Mouse (Mus musculus) limb, embryonic 11.5 days (tissue): ENCODE measurements around the gene Srcin1. TPM values are rescaled to one million over a fixed set of nuclear protein-coding genes. Genes with fewer than 3 reads are reported as not detected.

Source experiments
- ATAC-seq: fragments of 200-750 bp; cut with Nextera tagmentation; 2 replicates; pipeline ENCODE4 v1.8.0; 2017; ENCODE audit warnings: low read depth; ENCODE audit not compliant: insufficient number of reproducible peaks, low FRiP score, low TSS enrichment
- DNase-seq: peaks from one replicate; pipeline ENCODE4 v3.0.0-alpha.2; 2015; ENCODE audit warnings: low spot score
- H3K27ac ChIP-seq: fragments of 300-500 bp; sonication (generic); replicated peaks from 2 replicates; pipeline ENCODE4 v1.5.1; 2014; ENCODE audit warnings: low read depth, mild to moderate bottlenecking, low read length
- H3K27me3 ChIP-seq: fragments of 300-500 bp; sonication (generic); 2 replicates; pipeline ENCODE4 v1.6.1; 2014; ENCODE audit warnings: mild to moderate bottlenecking, low read length, mixed read lengths; ENCODE audit not compliant: control insufficient read depth, insufficient read depth
- H3K36me3 ChIP-seq: fragments of 300-500 bp; sonication (generic); 2 replicates; pipeline ENCODE4 v1.6.1; 2014; ENCODE audit warnings: mild to moderate bottlenecking, low read length, moderate library complexity, mixed read lengths; ENCODE audit not compliant: control insufficient read depth, insufficient read depth
- H3K4me1 ChIP-seq: fragments of 300-500 bp; sonication (generic); 2 replicates; pipeline ENCODE4 v1.6.1; 2014; ENCODE audit warnings: low read length, mixed read lengths; ENCODE audit not compliant: control insufficient read depth, insufficient read depth
- H3K4me2 ChIP-seq: fragments of 300-500 bp; sonication (generic); 2 replicates; pipeline ENCODE4 v1.6.1; 2014; ENCODE audit warnings: low read depth, mild to moderate bottlenecking, moderate library complexity; ENCODE audit not compliant: severe bottlenecking
- H3K4me3 ChIP-seq: fragments of 300-500 bp; sonication (generic); 2 replicates; pipeline ENCODE4 v1.5.1; 2014; ENCODE audit warnings: low read depth, low read length
- H3K9ac ChIP-seq: fragments of 300-500 bp; sonication (generic); 2 replicates; pipeline ENCODE4 v1.6.1; 2014; ENCODE audit warnings: mild to moderate bottlenecking, low read length
- H3K9me3 ChIP-seq: fragments of 300-500 bp; sonication (generic); 2 replicates; pipeline ENCODE4 v1.6.1; 2016; ENCODE audit warnings: low read length; ENCODE audit not compliant: control insufficient read depth
- WGBS: fragments of 180-500 bp; shearing (Covaris S2); extraction: QIAGEN DNeasy Blood & Tissue Kit; methylation state at CpG from one replicate; pipeline ENCODE4 v1.1.7; 2014; 5-methylcytosine and 5-hydroxymethylcytosine counted together
- polyA plus RNA-seq: library from polyadenylated mRNA; unstranded; fragments of >200 nt; fragmentation: Nextera tagmentation; extraction: Ambion mirVana; gene quantifications from 2 replicates; pipeline ENCODE4 v1.2.1, GENCODE M21; 2014

Srcin1 gene
- polyA plus RNA-seq, 1 experiment from 2014 or later, result 0.28 TPM

- H3K9ac ChIP-seq, result no peak overlapping the region
- 81% methylated on average over 29 of the region's 29 CpGs for WGBS
- H3K27me3 ChIP-seq, result no peaks in the 10 kb centered on the region
- no peak overlapping the region for H3K27ac ChIP-seq
- H3K4me2 ChIP-seq, result no peak overlapping the region
- no peak for DNase-seq
- H3K36me3 ChIP-seq, result no peaks in the 10 kb centered on the region
- ATAC-seq, result no peak
- H3K4me1 ChIP-seq, result peaks cover 9% of the 10 kb centered on the region; the same call in 1 of the 2 replicates
- no peaks in the 10 kb centered on the region for H3K9me3 ChIP-seq
- H3K4me3 ChIP-seq, result no peak overlapping the region
Observed at GRCm38 (mm10) chr11:97521741-97522474, 54.1 kb downstream of the Srcin1 start.

GRCm38 (mm10) chr11:97520541-97520940, 55.4 kb downstream of the Srcin1 start:
- no peak overlapping the region for H3K4me3 ChIP-seq
- H3K27ac ChIP-seq, result no peak overlapping the region
- 91% methylated on average over 7 of the region's 7 CpGs for WGBS
- H3K9me3 ChIP-seq, result no peaks in the 10 kb centered on the region
- no peak overlapping the region for H3K4me2 ChIP-seq
- no peaks in the 10 kb centered on the region for H3K36me3 ChIP-seq
- no peak for ATAC-seq
- no peaks in the 10 kb centered on the region for H3K27me3 ChIP-seq
- no peak for DNase-seq
- H3K9ac ChIP-seq, result no peak overlapping the region
- H3K4me1 ChIP-seq, result peaks cover 9% of the 10 kb centered on the region; the same call in 1 of the 2 replicates

GRCm38 (mm10) chr11:97513066-97513465, 62.9 kb downstream of the Srcin1 start:
- 72% methylated on average over 3 of the region's 3 CpGs for WGBS

GRCm38 (mm10) chr11:97512511-97512910, 63.5 kb downstream of the Srcin1 start:
- WGBS, result 71% methylated on average over 6 of the region's 6 CpGs
- DNase-seq (no peak), ATAC-seq (no peak)
- Histone ChIP-seq H3K4me2 (no peak overlapping the region), H3K4me1 (0 out of 2 replicates have a peak, but pooled peaks cover 6% of the 10 kb centered on the region), H3K9ac (no peak overlapping the region), H3K36me3 (no peaks in the 10 kb centered on the region), H3K4me3 (no peak overlapping the region), H3K27me3 (no peaks in the 10 kb centered on the region), H3K9me3 (no peaks in the 10 kb centered on the region), H3K27ac (no peak overlapping the region)

More at GRCm38 (mm10) chr11:97513066-97513465, 62.9 kb downstream of the Srcin1 start:
- no peak overlapping the region for H3K9ac ChIP-seq
- no peak overlapping the region for H3K4me2 ChIP-seq
- no peaks in the 10 kb centered on the region for H3K36me3 ChIP-seq
- H3K4me3 ChIP-seq, result no peak overlapping the region
- ATAC-seq (no peak), DNase-seq (no peak)
- no peaks in the 10 kb centered on the region for H3K27me3 ChIP-seq
- H3K4me1 ChIP-seq, result 0 out of 2 replicates have a peak, but pooled peaks cover 6% of the 10 kb centered on the region
- H3K27ac ChIP-seq, result no peak overlapping the region
- H3K9me3 ChIP-seq, result no peaks in the 10 kb centered on the region

GRCm38 (mm10) chr11:97511661-97512369, 64.2 kb downstream of the Srcin1 start:
- Histone ChIP-seq H3K27me3 (no peaks in the 10 kb centered on the region), H3K4me1 (0 out of 2 replicates have a peak, but pooled peaks cover 6% of the 10 kb centered on the region), H3K4me3 (no peak overlapping the region), H3K9ac (no peak overlapping the region), H3K9me3 (no peaks in the 10 kb centered on the region), H3K27ac (no peak overlapping the region), H3K36me3 (no peaks in the 10 kb centered on the region), H3K4me2 (no peak overlapping the region)
- WGBS, result 60% methylated on average over 13 of the region's 13 CpGs
- no peak for DNase-seq
- ATAC-seq, result no peak

DNA sequence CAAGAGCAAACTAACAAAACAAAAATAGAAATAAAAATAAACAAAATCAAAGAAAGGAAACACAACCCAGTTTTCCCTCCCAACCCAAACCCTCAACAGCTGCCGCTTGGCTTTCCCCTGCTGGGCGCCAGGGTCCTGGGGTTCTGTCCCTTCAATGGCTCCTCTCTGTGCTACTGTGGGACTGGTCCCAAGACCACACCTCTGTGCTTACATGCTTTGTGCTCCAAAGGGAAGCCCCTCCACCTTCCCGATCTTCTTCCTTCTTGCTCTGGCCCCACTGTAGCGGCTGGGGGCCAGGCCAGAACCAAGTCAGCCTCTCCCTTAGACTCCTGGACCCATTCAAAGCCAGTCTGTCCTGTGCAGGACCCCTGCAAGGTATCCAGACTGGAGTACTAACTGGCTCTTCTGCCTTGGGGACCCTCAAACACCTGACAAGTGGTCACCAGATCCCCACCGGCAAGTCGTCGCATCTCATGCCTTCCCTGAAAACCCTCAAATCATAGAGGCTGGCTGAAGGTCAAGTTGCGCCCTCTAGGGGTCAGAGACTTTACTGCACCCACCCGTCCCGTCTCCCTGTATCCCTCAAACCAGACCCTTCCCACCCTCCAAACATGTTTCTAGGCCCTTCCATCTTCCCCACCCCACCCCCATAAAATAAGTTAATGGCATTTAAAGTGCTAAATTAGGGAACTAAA, 64.9 kb downstream of the Srcin1 start:
- Histone ChIP-seq H3K4me2 (0 out of 2 replicates have a peak overlapping the region, but pooled peaks have one; percentile 4), H3K9ac (no peak overlapping the region), H3K4me1 (0 out of 2 replicates have a peak, but pooled peaks cover 6% of the 10 kb centered on the region), H3K27me3 (no peaks in the 10 kb centered on the region), H3K4me3 (no peak overlapping the region), H3K27ac (no peak overlapping the region), H3K36me3 (no peaks in the 10 kb centered on the region), H3K9me3 (no peaks in the 10 kb centered on the region)
- no peak for ATAC-seq
- 32% methylated on average over 10 of the region's 10 CpGs for WGBS
- DNase-seq, result peak; percentile 80

- Histone ChIP-seq H3K36me3 (no peaks in the 10 kb centered on the region), H3K9me3 (no peaks in the 10 kb centered on the region), H3K9ac (no peak overlapping the region), H3K4me3 (no peak overlapping the region), H3K4me1 (0 out of 2 replicates have a peak, but pooled peaks cover 6% of the 10 kb centered on the region), H3K27ac (no peak overlapping the region), H3K4me2 (no peak overlapping the region), H3K27me3 (no peaks in the 10 kb centered on the region)
- ATAC-seq (no peak), DNase-seq (no peak)
- 67% methylated on average over 24 of the region's 24 CpGs for WGBS
Observed at GRCm38 (mm10) chr11:97509715-97510485, 66.1 kb downstream of the Srcin1 start.
